Mouse (Mus musculus) kidney, postnatal 0 days (tissue): ENCODE results near the gene Prkaca. TPM values are rescaled to one million over a fixed set of nuclear protein-coding genes. Genes with fewer than 3 reads are reported as not detected.
A peak's percentile ranks its signal among the peaks of the same experiment; 100 is the strongest.

Source experiments
- ATAC-seq: fragments of 200-750 bp; cut with Nextera tagmentation; replicated peaks from 2 replicates; pipeline ENCODE4 v1.8.0; 2017; ENCODE audit warnings: low read depth, moderate number of reproducible peaks, moderate TSS enrichment, moderate library complexity; ENCODE audit not compliant: low FRiP score
- DNase-seq: peaks from one replicate; pipeline ENCODE4 v3.0.0-alpha.2; 2016; ENCODE audit warnings: low spot score
- H3K27ac ChIP-seq: fragments of 300-500 bp; sonication (generic); 2 replicates; pipeline ENCODE4 v1.5.1; 2014; ENCODE audit warnings: mild to moderate bottlenecking
- H3K27me3 ChIP-seq: fragments of 300-500 bp; sonication (generic); 2 replicates; pipeline ENCODE4 v1.6.1; 2014; ENCODE audit warnings: low read length, mixed read lengths; ENCODE audit not compliant: insufficient read depth
- H3K36me3 ChIP-seq: fragments of 300-500 bp; sonication (generic); 2 replicates; pipeline ENCODE4 v1.6.1; 2014; ENCODE audit warnings: low read length, mixed read lengths; ENCODE audit not compliant: insufficient read depth
- H3K4me1 ChIP-seq: fragments of 300-500 bp; sonication (generic); replicated peaks from 2 replicates; pipeline ENCODE4 v1.6.1; 2014; ENCODE audit warnings: antibody characterized with exemption, low read length, mixed read lengths; ENCODE audit not compliant: insufficient read depth
- H3K4me2 ChIP-seq: fragments of 300-500 bp; sonication (generic); 2 replicates; pipeline ENCODE4 v1.6.1; 2014; ENCODE audit warnings: mild to moderate bottlenecking, low read length, moderate library complexity, mixed read lengths
- H3K4me3 ChIP-seq: fragments of 300-500 bp; sonication (generic); replicated peaks from 2 replicates; pipeline ENCODE4 v1.5.1; 2014; ENCODE audit warnings: low read depth, low read length
- H3K9ac ChIP-seq: fragments of 300-500 bp; sonication (generic); 2 replicates; pipeline ENCODE4 v1.6.1; 2014; ENCODE audit warnings: low read depth, low read length
- H3K9me3 ChIP-seq: fragments of 300-500 bp; sonication (generic); replicated peaks from 2 replicates; pipeline ENCODE4 v1.6.1; 2016; ENCODE audit warnings: low read length, inconsistent platforms, mixed read lengths
- CTCF ChIP-seq: IDR thresholded peaks from 2 replicates; pipeline ENCODE4 v1.5.1; 2016; ENCODE audit warnings: antibody characterized with exemption, low read depth, mild to moderate bottlenecking, moderate library complexity
- WGBS: fragments of 180-500 bp; shearing (Covaris S2); extraction: QIAGEN DNeasy Blood & Tissue Kit; methylation state at CpG from one replicate; pipeline ENCODE4 v1.1.7; 2014; 5-methylcytosine and 5-hydroxymethylcytosine counted together
- polyA plus RNA-seq: library from polyadenylated mRNA; unstranded; fragments of >200 nt; fragmentation: Nextera tagmentation; extraction: Ambion mirVana; gene quantifications from 2 replicates; pipeline ENCODE4 v1.2.1, GENCODE M21; 2015

The Prkaca gene
- polyA plus RNA-seq, 1 experiment from 2014 or later, result 104 TPM

- ATAC-seq (no peak), DNase-seq (no peak)
- Histone ChIP-seq H3K4me2 (peak overlapping the region; percentile 94; the same call in 1 of the 2 replicates), H3K9me3 (no peaks in the 10 kb centered on the region), H3K27ac (0 out of 2 replicates have a peak overlapping the region, but pooled peaks have one; percentile 37), H3K4me1 (no peaks in the 10 kb centered on the region; the same call in 1 of the 2 replicates), H3K9ac (peak overlapping the region; percentile 70; the same call in 1 of the 2 replicates), H3K27me3 (no peaks in the 10 kb centered on the region), H3K4me3 (peak overlapping the region; percentile 79; the same call in 1 of the 2 replicates), H3K36me3 (peaks cover 4% of the 10 kb centered on the region; the same call in 1 of the 2 replicates)
- no peak for TF ChIP-seq CTCF
- 81% methylated on average over 6 of the region's 6 CpGs for WGBS
Measured at GRCm38 (mm10) chr8:83971661-83972060, 1.1 kb upstream of the Prkaca start.

DNA sequence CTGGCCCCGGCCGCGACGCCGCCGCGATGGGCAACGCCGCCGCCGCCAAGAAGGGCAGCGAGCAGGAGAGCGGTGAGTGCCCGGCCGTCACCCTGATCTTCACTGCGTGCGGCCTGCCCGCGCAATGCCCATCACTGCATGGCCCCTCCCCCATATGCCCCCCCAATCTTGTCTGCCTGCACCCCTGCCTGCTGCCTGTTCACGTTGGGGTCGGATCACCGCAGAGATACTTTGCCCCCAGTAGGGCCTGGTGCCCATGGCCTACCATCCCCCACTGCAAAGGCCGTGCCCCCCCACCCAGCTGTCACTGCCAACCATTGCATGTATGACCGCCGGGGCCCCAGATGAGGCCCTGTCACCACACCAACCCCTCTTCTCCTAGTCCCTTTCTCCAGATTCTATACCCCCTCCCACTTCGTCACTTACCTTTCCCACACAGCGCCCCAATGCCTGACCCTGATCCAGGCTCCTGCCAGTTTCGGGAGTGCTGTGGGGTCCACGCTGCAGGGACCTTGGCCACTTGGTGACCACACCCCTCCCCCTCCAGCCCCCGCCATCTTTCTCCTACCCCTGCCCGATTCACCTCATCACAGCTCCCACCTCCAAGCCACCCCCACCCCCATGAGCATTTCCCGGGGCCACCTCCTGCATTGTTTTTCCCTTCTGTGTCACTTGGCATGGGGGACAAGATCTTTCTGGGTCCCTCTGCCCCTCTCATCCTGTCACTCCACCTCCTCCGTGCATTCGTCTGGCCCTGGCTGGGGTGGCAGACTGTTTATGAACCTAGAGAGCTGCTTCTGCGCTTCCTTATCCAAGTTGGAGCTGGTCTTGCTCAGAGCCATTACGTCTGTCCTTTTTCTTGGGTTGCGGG, 603 bp downstream of the Prkaca start:
- WGBS, result 3% methylated on average over 37 of the region's 37 CpGs
- Histone ChIP-seq H3K36me3 (no peaks in the 10 kb centered on the region), H3K9ac (peak overlapping the region; percentile 67), H3K4me1 (peaks cover 14% of the 10 kb centered on the region), H3K9me3 (no peaks in the 10 kb centered on the region), H3K27me3 (no peaks in the 10 kb centered on the region), H3K4me2 (peak overlapping the region; percentile 94), H3K27ac (peak overlapping the region; percentile 43; the same call in 1 of the 2 replicates), H3K4me3 (peak overlapping the region; percentile 79)
- ATAC-seq (no peak), DNase-seq (peak; percentile 15)
- no peak for TF ChIP-seq CTCF

- WGBS, result 86% methylated on average over 4 of the region's 4 CpGs
- Histone ChIP-seq H3K4me3 (no peak overlapping the region), H3K9ac (peak overlapping the region; percentile 67; the same call in 1 of the 2 replicates), H3K36me3 (no peaks in the 10 kb centered on the region), H3K27ac (no peak overlapping the region), H3K4me1 (peaks cover 14% of the 10 kb centered on the region), H3K27me3 (no peaks in the 10 kb centered on the region), H3K9me3 (no peaks in the 10 kb centered on the region), H3K4me2 (peak overlapping the region; percentile 94; the same call in 1 of the 2 replicates)
- no peak for DNase-seq
- no peak for TF ChIP-seq CTCF
- ATAC-seq, result no peak
Measured at GRCm38 (mm10) chr8:83974521-83974920, 1.7 kb downstream of the Prkaca start.

- ATAC-seq (no peak), DNase-seq (no peak)
- TF ChIP-seq CTCF, result peak; percentile 41; the same call in 1 of the 2 replicates
- H3K4me2 ChIP-seq, result no peak overlapping the region
- H3K4me1 ChIP-seq, result peaks cover 14% of the 10 kb centered on the region
- peaks cover 8% of the 10 kb centered on the region; the same call in 1 of the 2 replicates for H3K36me3 ChIP-seq
- H3K9ac ChIP-seq, result no peak overlapping the region
- H3K27ac ChIP-seq, result no peak overlapping the region
- H3K9me3 ChIP-seq, result no peaks in the 10 kb centered on the region
- 79% methylated on average over 4 of the region's 4 CpGs for WGBS
- H3K4me3 ChIP-seq, result no peak overlapping the region
- H3K27me3 ChIP-seq, result no peaks in the 10 kb centered on the region
Measured at GRCm38 (mm10) chr8:83976101-83976630, 3.4 kb downstream of the Prkaca start.

DNA sequence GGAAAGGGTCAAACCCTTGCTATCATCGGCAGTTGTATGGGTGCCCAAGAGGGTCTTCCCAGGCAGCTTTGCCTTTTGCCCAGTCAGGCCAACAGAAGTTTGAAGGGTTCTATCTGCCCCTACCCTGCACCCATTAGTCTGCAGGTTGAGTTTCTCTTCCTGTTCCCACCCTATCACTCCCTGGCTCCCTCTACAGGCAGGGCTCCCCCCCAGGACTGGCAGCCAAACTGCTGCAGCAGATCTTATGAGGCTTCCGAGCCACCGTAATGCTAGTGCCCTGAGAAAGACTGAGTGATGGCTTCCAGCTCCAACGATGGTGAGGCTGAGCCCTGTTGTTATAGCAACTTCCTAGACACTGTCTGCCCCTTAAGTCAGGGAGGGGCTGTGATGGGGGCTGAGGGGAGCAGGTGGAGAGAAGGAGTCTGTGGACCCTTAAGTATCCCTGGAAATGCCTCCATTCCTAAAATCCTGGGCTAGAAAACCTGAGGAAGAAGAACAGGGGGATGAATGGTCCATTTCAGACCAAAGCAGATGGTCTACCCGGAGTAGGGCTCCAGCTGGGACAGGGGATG, 4.1 kb downstream of the Prkaca start:
- DNase-seq (no peak), ATAC-seq (no peak)
- H3K4me2 ChIP-seq, result no peak overlapping the region
- no peak overlapping the region for H3K9ac ChIP-seq
- WGBS, result 77% methylated on average over 5 of the region's 5 CpGs
- no peaks in the 10 kb centered on the region for H3K9me3 ChIP-seq
- peaks cover 14% of the 10 kb centered on the region for H3K4me1 ChIP-seq
- H3K4me3 ChIP-seq, result no peak overlapping the region
- H3K36me3 ChIP-seq, result peaks cover 8% of the 10 kb centered on the region; the same call in 1 of the 2 replicates
- H3K27me3 ChIP-seq, result no peaks in the 10 kb centered on the region
- peak overlapping the region; percentile 66; the same call in 1 of the 2 replicates for H3K27ac ChIP-seq
- TF ChIP-seq CTCF, result peak; percentile 34

- 0 out of 2 replicates have a peak overlapping the region, but pooled peaks have one; percentile 13 for H3K4me2 ChIP-seq
- no peak overlapping the region for H3K4me3 ChIP-seq
- WGBS, result 40% methylated on average over 6 of the region's 6 CpGs
- no peaks in the 10 kb centered on the region for H3K27me3 ChIP-seq
- peaks cover 8% of the 10 kb centered on the region; the same call in 1 of the 2 replicates for H3K36me3 ChIP-seq
- H3K9ac ChIP-seq, result peak overlapping the region; percentile 42; the same call in 1 of the 2 replicates
- H3K27ac ChIP-seq, result peak overlapping the region; percentile 66; the same call in 1 of the 2 replicates
- no peaks in the 10 kb centered on the region for H3K9me3 ChIP-seq
- no peak for ATAC-seq
- H3K4me1 ChIP-seq, result peaks cover 14% of the 10 kb centered on the region
- no peak for TF ChIP-seq CTCF
- DNase-seq, result peak; percentile 40
Measured at GRCm38 (mm10) chr8:83977646-83978045, 4.9 kb downstream of the Prkaca start.
